Mouse (Mus musculus) CD4-positive helper T cell, adult 2 months (primary cell): ENCODE measurements at regions not wholly inside any gene's neighbourhood (a gene's known extent, or its start where the extent isn't known, plus 50 kb on each side); places are given as distances from the start of the nearest gene placed in this dataset.

Experiments used
- DNase-seq: peaks from one replicate; pipeline ENCODE4 v3.0.0-alpha.2; 2012; ENCODE audit warnings: low read depth, missing footprints, low spot score

GRCm38 (mm10) chr7:130068316-130068715 lies 451.9 kb downstream of the Ate1 start:
- DNase-seq: no peak

- no peak for DNase-seq
These were observed 446.8 kb downstream of the Ate1 start for GRCm38 (mm10) chr7:130073388-130073787.

GRCm38 (mm10) chr7:130073890-130074819 lies 446.0 kb downstream of the Ate1 start:
- no peak for DNase-seq

GRCm38 (mm10) chr7:130082662-130083061 lies 437.5 kb downstream of the Ate1 start:
- DNase-seq: no peak

GRCm38 (mm10) chr7:130085706-130086105 lies 434.5 kb downstream of the Ate1 start:
- DNase-seq: no peak

- no peak for DNase-seq
These were observed 430.1 kb downstream of the Ate1 start for GRCm38 (mm10) chr7:130089896-130090610.

GRCm38 (mm10) chr7:130091942-130092341 lies 428.2 kb downstream of the Ate1 start:
- DNase-seq: no peak

- no peak for DNase-seq
These were observed 425.0 kb downstream of the Ate1 start for GRCm38 (mm10) chr7:130095141-130095540.

GRCm38 (mm10) chr7:130098606-130099005 lies 421.6 kb downstream of the Ate1 start:
- no peak for DNase-seq

- no peak for DNase-seq
These were observed 417.5 kb downstream of the Ate1 start for GRCm38 (mm10) chr7:130102671-130103070.

- DNase-seq: no peak
These were observed 413.2 kb downstream of the Ate1 start for GRCm38 (mm10) chr7:130106961-130107360.

GRCm38 (mm10) chr7:130108362-130108761 lies 411.8 kb downstream of the Ate1 start:
- DNase-seq: no peak
